Mouse (Mus musculus) ovary, adult 10 weeks (tissue): ENCODE measurements around the gene Olfr486. TPM values are rescaled to one million over a fixed set of nuclear protein-coding genes. Genes with fewer than 3 reads are reported as not detected.

ENCODE experiments used
- polyA plus RNA-seq: library from polyadenylated mRNA; stranded (reverse); fragments of 350-450 nt; fragmentation: Illumina TruSeq; extraction: RNeasy Lipid Tissue Mini Kit (QIAGEN cat#74804); gene quantifications from one replicate; pipeline ENCODE4 v1.2.3, GENCODE M21; 2014

The Olfr486 gene
- polyA plus RNA-seq: not detected

DNA sequence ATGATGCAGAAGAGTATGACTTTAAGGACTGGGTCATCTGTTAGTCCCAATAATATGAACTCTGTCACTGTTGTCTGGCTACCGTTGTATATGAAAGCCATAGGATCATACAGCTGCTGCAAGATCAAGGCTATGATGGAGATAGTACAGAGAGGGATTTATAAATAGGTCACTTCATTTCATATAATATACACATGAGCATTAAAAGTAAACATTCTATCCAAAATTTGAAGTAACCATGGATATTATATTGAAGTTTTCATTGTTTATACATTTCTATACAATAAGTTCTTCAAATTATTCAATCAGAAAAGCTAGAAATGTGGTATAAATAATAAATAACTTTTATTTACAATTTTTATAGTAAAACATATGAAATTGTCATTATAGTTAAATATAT is at the start of gene Olfr486:
TSS of gene Olfr486 (minus strand) at position 101 of the 400 bp plus-strand sequence.

DNA sequence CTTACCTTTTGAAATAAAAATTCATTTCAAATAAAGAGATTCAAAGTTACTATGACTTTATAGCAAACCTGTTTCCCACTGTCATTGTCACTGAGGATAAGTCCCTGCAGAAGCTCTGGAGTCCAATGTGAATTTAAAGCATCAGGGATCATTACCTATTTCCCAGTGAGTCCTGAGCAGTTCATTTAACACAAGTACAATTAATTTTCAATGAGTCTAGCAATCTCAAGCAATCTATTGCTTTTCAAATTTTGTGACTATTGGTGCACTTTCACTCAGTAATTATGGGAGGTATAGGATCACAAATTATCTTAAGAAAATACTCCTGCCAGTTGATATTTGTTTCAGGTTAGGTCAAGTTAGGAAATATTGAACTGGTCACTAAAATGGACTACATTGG is 42.0 kb upstream of the Olfr486 start, which contains the start of gene Olfr487:
TSS of gene Olfr487 (minus strand) at position 101 of the 400 bp plus-strand sequence.

DNA sequence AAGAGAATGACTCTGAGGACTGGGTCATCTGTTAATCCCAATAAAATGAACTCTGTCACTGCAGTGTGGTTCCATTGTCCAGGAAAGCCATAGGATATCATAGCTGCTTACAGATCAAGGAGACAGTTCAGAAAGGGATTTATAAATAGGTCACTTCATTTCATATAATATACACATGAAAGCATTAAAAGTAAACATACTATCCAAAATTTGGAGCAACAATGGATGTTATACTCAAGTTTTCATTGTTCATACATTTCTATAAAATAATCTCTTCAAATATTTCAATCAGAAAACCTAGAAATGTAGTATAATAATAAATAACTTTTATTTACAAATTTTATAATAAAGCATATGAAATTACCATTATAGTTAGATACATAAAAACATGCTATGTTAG is 12.8 kb downstream of the Olfr486 start, which contains the start of gene Olfr485:
TSS of gene Olfr485 (minus strand) at position 101 of the 400 bp plus-strand sequence.

DNA sequence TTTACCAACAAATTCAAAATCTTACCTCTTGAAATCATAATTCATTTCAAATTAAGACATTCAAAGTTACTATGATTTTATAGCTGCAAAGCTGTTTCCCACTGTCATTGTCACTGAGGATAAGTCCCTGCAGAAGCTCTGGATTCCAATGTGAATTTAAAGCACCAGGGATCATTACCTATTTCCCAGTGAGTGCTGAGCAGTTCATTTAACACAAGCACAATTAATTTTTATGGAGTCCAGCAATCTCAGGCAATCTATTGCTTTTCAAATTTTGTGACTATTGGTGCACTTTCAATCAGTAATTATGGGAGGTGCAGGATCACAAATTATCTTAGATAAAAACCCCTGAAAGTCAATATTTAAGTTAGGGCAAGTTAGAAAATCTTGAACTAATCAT is 45.2 kb downstream of the Olfr486 start, which contains the start of gene Olfr484:
TSS of gene Olfr484 (minus strand) at position 101 of the 400 bp plus-strand sequence.

Other genes starting within 250 kb of the Olfr486 start
- gene Olfr473, start 242.3 kb downstream of the Olfr486 start, polyA plus RNA-seq: not detected
- not detected for gene Olfr474, start 218.1 kb downstream of the Olfr486 start, polyA plus RNA-seq
- gene Olfr476, start 207.9 kb downstream of the Olfr486 start, polyA plus RNA-seq: not detected
- not detected for gene Olfr477, start 186.0 kb downstream of the Olfr486 start, polyA plus RNA-seq
- not detected for gene Olfr478, start 138.8 kb downstream of the Olfr486 start, polyA plus RNA-seq
- not detected for gene Olfr479, start 122.0 kb downstream of the Olfr486 start, polyA plus RNA-seq
- gene Olfr480, start 105.4 kb downstream of the Olfr486 start, polyA plus RNA-seq: not detected
- not detected for gene Olfr481, start 92.9 kb downstream of the Olfr486 start, polyA plus RNA-seq
- gene Olfr482, start 75.2 kb downstream of the Olfr486 start, polyA plus RNA-seq: not detected
- gene Olfr483, start 71.9 kb downstream of the Olfr486 start, polyA plus RNA-seq: not detected
- gene Olfr484, start 45.3 kb downstream of the Olfr486 start, polyA plus RNA-seq: not detected
- not detected for gene Olfr485, start 12.9 kb downstream of the Olfr486 start, polyA plus RNA-seq
- gene Olfr487, start 41.9 kb upstream of the Olfr486 start, polyA plus RNA-seq: not detected
- gene Olfr488, start 85.6 kb upstream of the Olfr486 start, polyA plus RNA-seq: not detected
- gene Olfr490, start 116.2 kb upstream of the Olfr486 start, polyA plus RNA-seq: not detected
- not detected for gene Olfr491, start 140.7 kb upstream of the Olfr486 start, polyA plus RNA-seq
- not detected for gene Olfr492, start 150.9 kb upstream of the Olfr486 start, polyA plus RNA-seq
- not detected for gene Olfr493, start 174.2 kb upstream of the Olfr486 start, polyA plus RNA-seq
- gene Olfr494, start 192.6 kb upstream of the Olfr486 start, polyA plus RNA-seq: not detected
- not detected for gene Olfr495, start 220.4 kb upstream of the Olfr486 start, polyA plus RNA-seq
- not detected for gene Olfr497, start 247.7 kb upstream of the Olfr486 start, polyA plus RNA-seq